Mouse (Mus musculus) layer of hippocampus, adult 11-12 months (tissue): Measurements from ENCODE around the gene Igll1.
A peak's percentile ranks its signal among the peaks of the same experiment; 100 is the strongest.

ENCODE experiments used
- DNase-seq: peaks from one replicate; pipeline ENCODE4 v3.0.0; 2022; ENCODE audit warnings: low spot score

The Igll1 gene

DNA sequence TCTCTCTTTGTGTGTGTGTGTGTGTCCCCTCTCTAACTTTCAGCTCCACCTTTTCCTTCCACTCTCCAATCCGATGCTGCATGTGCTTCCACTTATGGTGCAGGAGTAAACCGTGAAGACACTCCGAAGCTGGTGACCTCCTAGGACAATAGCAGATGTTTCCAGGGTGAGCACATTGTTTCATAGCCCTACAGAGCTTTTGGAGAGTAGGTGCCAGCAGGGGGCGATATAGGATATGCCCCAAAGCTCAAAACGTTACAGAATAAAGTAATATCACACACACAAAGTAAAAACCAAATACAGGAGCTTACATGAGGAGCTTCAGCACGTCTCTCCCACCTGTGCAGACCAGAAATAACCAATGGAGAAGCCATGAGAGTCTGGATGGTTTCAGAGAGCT lies 8.9 kb downstream of the Igll1 start:
- peak; percentile 71 for DNase-seq

DNA sequence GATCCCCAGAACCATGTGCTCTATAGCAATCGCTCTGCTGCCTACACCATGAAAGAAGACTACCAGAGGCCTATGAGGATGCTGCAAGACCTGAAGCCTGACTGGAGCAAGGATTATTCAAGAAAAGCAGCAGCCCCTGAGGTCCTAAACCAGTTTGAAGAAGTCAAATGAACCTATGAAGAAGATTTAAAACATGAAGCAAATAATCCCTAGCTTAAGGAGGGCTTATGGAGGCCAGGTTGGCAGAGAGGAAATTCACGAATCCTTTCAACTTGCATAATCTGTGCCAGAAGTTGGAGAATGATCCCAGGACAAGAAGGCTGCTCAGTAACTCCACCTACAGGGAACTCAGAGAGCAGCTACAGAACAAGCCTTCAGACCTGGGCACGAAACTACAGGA lies 11.4 kb downstream of the Igll1 start:
- DNase-seq = no peak

DNA sequence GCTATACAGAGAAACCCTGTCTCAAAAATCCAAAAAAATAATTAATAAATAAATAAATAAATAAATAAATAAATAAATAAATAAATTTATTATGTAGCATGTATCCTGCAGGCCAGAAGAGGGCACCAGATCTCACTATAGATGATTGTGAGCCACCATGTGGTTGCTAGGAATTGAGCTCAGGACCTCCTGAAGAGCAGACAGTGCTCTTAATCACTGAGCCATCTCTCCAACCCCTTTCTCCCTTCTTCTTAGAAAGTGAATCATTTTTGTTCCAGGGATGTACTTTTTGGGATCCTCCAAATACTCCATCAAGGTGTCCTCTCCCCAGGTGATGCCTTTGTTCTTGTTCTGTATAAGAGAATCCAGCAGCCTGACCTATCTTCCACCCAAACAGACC lies 14.6 kb downstream of the Igll1 start:
- no peak for DNase-seq

DNA sequence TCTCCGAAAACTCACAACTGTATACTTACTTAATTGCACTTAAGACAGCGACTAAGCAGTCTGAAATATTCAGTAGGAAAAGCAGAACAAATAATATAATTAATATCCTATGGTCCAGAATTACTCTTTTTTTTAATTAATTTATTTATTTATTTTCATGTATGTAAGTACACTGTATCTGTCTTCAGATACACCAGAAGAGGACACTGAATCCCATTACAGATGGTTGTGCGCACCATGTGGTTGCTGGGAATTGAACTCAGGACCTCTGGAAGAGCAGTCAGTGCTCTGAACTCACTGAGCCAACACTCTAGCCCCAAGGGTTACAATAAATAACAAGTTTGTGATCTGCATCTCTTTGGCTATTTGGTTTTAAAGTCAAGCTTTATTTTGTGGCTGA lies 34.1 kb downstream of the Igll1 start:
- DNase-seq = no peak

DNA sequence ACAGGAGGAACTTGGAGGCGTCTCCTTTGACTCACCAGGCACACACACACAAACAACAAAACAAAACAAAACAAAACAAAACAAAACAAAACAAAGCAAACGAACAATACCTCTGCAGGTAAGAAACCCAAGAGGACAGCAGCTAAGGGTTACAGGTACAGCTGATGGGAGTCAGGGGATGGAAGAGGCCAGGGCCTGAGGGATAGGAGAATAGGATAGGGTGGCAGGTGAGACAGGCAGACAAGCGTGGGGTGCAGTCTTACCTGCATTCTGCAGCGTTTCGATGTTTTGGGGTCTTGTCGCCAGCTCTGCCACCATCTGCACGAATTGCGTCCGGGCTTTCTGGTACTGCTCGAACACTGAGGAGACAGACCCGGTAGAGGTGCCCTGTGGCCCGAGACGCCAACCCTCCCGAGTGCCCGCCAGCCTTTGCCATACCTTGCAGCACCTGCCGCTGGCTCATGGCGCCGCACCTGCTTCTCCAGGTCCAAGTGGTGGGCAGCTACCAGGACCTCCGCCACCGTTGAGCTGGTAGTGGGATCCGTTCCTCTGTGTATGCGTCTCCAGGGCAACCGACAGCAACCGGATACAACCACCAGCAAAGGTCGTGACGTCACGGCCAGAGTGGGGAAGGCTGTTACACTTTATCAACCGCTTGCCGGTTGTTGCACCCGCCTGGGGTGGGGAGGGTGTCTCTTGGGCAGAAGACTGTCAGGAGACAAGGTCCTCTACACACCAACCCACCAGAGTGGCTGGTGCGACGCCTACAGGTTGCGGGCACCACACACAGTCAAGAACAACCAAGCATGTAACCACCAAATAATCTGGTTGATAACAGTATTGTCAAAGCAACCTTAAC lies 34.8 kb downstream of the Igll1 start, which contains the start of gene Spag6l:
TSS of gene Spag6l (minus strand) at position 700 of the 859 bp plus-strand sequence.
- DNase-seq = peak; percentile 64

DNA sequence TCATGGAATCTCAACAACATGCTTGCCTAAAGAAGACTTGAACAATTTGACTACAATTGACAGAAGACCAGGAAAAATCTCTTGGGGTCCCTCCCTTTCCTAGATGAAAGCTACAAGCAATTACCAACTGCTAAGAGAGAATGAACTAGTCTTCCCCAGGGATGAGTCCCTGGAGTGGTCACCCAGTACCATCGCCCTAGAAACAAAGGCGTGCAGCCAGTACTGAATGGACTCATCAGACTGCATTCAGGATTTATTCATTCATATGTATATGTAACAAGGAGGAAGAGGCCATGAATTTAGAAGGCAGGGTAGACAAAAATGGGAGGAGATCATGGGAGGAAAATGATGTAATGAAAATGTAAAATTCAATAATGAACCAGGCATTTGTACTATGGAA lies 37.6 kb downstream of the Igll1 start:
- DNase-seq = no peak

DNA sequence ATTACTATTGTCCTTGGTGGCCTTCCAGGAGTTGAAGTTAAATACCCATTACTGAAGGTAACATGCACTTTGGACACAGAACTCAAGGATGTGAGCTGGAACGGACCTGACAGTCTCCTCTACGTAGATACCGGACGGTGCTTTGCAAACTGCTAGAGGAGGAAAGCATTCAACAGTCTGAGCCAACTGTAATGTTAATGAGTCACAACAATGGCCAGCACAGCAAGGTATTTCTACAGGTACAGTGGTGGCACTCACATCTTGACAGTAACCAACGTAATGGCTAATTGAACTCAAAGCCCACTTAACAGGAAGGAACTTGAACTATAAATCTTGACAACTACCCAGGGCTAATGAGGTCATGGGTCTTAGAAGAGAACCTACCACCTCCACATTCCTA lies 38.3 kb downstream of the Igll1 start:
- DNase-seq = no peak
